Mouse (Mus musculus): ENCODE results near the gene Dync1i1. TPM values are rescaled to one million over a fixed set of nuclear protein-coding genes. Genes with fewer than 3 reads are reported as not detected.

The Dync1i1 gene
- polyA plus RNA-seq, 1 experiment from 2014 or later, result 1.4 TPM

- H3K9me3 ChIP-seq (replicated peaks; ENCODE audit: low read length), result no peaks in the 10 kb centered on the region
- no peak overlapping the region for H3K9ac ChIP-seq (ENCODE audit: low read depth, low read length)
- H3K27me3 ChIP-seq (ENCODE audit: insufficient read depth, low read length), result no peaks in the 10 kb centered on the region
- no peak overlapping the region for H3K4me2 ChIP-seq (ENCODE audit: low read length)
- H3K4me1 ChIP-seq (replicated peaks; ENCODE audit: insufficient read depth, low read length), result no peaks in the 10 kb centered on the region
- no peak for TF ChIP-seq CTCF (IDR thresholded peaks at IDR 0.05; ENCODE audit: low read depth)
- no peak overlapping the region for H3K27ac ChIP-seq
- no peak for ATAC-seq (replicated peaks; ENCODE audit: low FRiP score, low read depth)
- H3K4me3 ChIP-seq (replicated peaks; ENCODE audit: low read depth, low read length), result no peak overlapping the region
- H3K36me3 ChIP-seq (ENCODE audit: insufficient read depth, low read length), result no peaks in the 10 kb centered on the region
- WGBS, result 89% methylated on average over 6 of the region's 6 CpGs
- no peak for DNase-seq (ENCODE audit: low spot score)
Measured at GRCm38 (mm10) chr6:6067201-6067600, 341.8 kb downstream of the Dync1i1 start.

DNA sequence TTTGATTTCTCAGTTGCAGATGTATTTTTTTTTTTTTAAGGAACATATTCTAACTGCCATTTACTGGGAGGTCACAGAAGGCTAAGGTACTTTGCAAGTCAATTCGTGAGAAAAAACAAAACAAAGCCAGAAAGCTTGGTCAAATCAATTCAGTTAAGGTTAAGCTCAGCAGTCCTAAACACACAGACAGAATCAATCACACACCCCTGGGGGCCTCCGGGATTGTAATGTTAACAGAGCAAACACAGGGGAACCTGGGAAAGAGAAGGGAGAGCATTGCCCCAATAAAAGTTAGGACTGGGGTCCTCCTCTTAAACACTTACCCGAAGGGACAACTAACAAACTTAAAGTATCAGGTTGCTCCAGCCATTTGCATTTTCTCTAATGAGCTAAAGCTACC, 344.6 kb downstream of the Dync1i1 start:
- H3K4me2 ChIP-seq (ENCODE audit: low read length), result no peak overlapping the region
- no peak overlapping the region for H3K9ac ChIP-seq (ENCODE audit: low read depth, low read length)
- H3K36me3 ChIP-seq (ENCODE audit: insufficient read depth, low read length), result no peaks in the 10 kb centered on the region
- H3K9me3 ChIP-seq (replicated peaks; ENCODE audit: low read length), result no peaks in the 10 kb centered on the region
- DNase-seq (ENCODE audit: low spot score), result no peak
- no peak for TF ChIP-seq CTCF (IDR thresholded peaks at IDR 0.05; ENCODE audit: low read depth)
- H3K27ac ChIP-seq, result no peak overlapping the region
- WGBS, result 0% methylated on average over 3 of the region's 3 CpGs
- no peak for ATAC-seq (replicated peaks; ENCODE audit: low FRiP score, low read depth)
- no peaks in the 10 kb centered on the region for H3K27me3 ChIP-seq (ENCODE audit: insufficient read depth, low read length)
- no peak overlapping the region for H3K4me3 ChIP-seq (replicated peaks; ENCODE audit: low read depth, low read length)
- no peaks in the 10 kb centered on the region for H3K4me1 ChIP-seq (replicated peaks; ENCODE audit: insufficient read depth, low read length)

- Histone ChIP-seq H3K4me1 (replicated peaks; ENCODE audit: insufficient read depth, low read length) (no peaks in the 10 kb centered on the region), H3K4me2 (ENCODE audit: low read length) (no peak overlapping the region), H3K27ac (no peak overlapping the region), H3K27me3 (ENCODE audit: insufficient read depth, low read length) (no peaks in the 10 kb centered on the region), H3K9me3 (replicated peaks; ENCODE audit: low read length) (no peaks in the 10 kb centered on the region), H3K9ac (ENCODE audit: low read depth, low read length) (no peak overlapping the region), H3K36me3 (ENCODE audit: insufficient read depth, low read length) (no peaks in the 10 kb centered on the region), H3K4me3 (replicated peaks; ENCODE audit: low read depth, low read length) (no peak overlapping the region)
- WGBS, result 84% methylated on average over 7 of the region's 7 CpGs
- DNase-seq (ENCODE audit: low spot score) (no peak), ATAC-seq (replicated peaks; ENCODE audit: low FRiP score, low read depth) (no peak)
- TF ChIP-seq CTCF (IDR thresholded peaks at IDR 0.05; ENCODE audit: low read depth), result no peak
Measured at GRCm38 (mm10) chr6:6071038-6071437, 345.6 kb downstream of the Dync1i1 start.

DNA sequence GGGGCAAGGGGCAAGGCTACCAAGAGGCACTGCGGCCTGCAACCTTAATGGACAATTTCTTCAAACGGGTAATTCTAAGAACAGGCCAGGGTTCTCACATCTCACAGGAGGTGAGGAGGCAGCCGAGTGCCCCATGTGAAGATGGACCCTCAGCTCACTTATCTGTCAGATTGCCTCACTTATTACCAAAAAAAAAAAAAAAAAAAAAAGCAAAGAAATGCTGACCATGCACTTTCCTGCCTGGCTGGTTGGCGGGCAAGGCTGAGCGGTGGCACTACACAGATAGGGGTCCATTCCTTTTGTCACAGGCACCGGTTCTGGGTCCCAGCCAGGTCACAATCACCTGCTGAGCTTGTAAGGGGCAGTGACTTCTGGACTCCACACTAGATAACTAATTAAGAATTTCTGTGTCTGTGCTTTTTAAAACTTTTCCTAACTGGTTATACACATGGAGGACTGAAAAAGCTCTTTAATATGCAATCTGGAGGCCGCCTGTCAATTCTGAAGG, 350.6 kb downstream of the Dync1i1 start:
- no peaks in the 10 kb centered on the region; the same call in 1 of the 2 replicates for H3K36me3 ChIP-seq (ENCODE audit: insufficient read depth, low read length)
- no peaks in the 10 kb centered on the region for H3K27me3 ChIP-seq (ENCODE audit: insufficient read depth, low read length)
- H3K9ac ChIP-seq (ENCODE audit: low read depth, low read length), result no peak overlapping the region
- DNase-seq (ENCODE audit: low spot score), result no peak
- no peak for ATAC-seq (replicated peaks; ENCODE audit: low FRiP score, low read depth)
- no peak overlapping the region for H3K4me3 ChIP-seq (replicated peaks; ENCODE audit: low read depth, low read length)
- H3K9me3 ChIP-seq (replicated peaks; ENCODE audit: low read length), result no peaks in the 10 kb centered on the region
- H3K4me2 ChIP-seq (ENCODE audit: low read length), result no peak overlapping the region
- WGBS, result 88% methylated on average over 7 of the region's 7 CpGs
- H3K4me1 ChIP-seq (replicated peaks; ENCODE audit: insufficient read depth, low read length), result no peaks in the 10 kb centered on the region
- H3K27ac ChIP-seq, result no peak overlapping the region
- no peak for TF ChIP-seq CTCF (IDR thresholded peaks at IDR 0.05; ENCODE audit: low read depth)

DNA sequence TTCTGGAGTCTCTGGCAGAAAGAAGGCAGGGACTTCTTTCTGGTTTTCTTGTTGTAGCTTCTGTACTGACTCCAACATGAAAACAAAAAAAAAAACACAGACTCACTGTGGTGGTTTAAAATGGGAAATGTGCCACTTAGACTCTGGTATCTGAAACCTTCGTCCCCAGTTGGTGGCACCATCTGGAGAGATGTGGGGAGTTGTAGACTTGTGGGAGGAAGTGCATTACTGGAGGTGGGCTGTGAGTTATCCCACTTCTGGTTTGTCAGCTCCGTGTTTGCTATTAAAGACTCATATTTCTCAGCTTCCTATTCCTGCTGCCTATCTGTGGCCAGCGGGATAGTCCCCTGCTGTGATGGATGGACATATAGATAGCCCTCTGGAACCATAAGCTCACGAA, 351.8 kb downstream of the Dync1i1 start:
- Histone ChIP-seq H3K27me3 (ENCODE audit: insufficient read depth, low read length) (no peaks in the 10 kb centered on the region), H3K36me3 (ENCODE audit: insufficient read depth, low read length) (no peaks in the 10 kb centered on the region; the same call in 1 of the 2 replicates), H3K4me3 (replicated peaks; ENCODE audit: low read depth, low read length) (no peak overlapping the region), H3K4me1 (replicated peaks; ENCODE audit: insufficient read depth, low read length) (no peaks in the 10 kb centered on the region), H3K4me2 (ENCODE audit: low read length) (no peak overlapping the region), H3K9me3 (replicated peaks; ENCODE audit: low read length) (no peaks in the 10 kb centered on the region), H3K27ac (no peak overlapping the region), H3K9ac (ENCODE audit: low read depth, low read length) (no peak overlapping the region)
- ATAC-seq (replicated peaks; ENCODE audit: low FRiP score, low read depth) (no peak), DNase-seq (ENCODE audit: low spot score) (no peak)
- no peak for TF ChIP-seq CTCF (IDR thresholded peaks at IDR 0.05; ENCODE audit: low read depth)
- WGBS, result 77% methylated on average over 4 of the region's 4 CpGs

Other genes with a start within 250 kb of the Dync1i1 start
- gene Pdk4, start 229.3 kb upstream of the Dync1i1 start, polyA plus RNA-seq (2015; fragmentation: Nextera tagmentation; extraction: Ambion mirVana), result 14.5 and 15.9 TPM in 2 replicates

All from kidney, postnatal 0 days (tissue).